In the genomic region with DNA sequence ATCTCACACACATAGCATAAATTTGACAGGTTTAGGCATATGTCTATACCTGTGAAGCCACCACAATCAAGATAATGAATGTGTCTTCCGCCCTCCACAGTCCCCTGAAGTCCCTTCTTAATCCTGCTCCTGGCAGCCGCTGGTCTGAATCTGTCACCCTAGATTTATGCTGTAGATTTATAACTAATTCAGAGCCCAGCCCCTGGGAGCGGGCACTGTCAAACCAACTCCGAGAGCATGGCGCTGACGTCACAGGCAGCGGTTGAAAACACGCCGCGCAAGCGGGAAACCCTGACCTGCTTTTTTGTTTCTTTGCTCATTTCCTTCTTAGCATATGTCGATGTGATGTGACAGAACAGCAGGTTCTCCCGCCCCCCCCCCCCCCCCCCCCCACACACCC, we compare ENCODE assay signal across 8 mouse cellular contexts. TPM values are rescaled to one million over a fixed set of nuclear protein-coding genes. Genes with fewer than 3 reads are reported as not detected.
DNase-seq lines count a peak whose midpoint lies in the region; ATAC-seq and TF ChIP-seq lines count a peak whose summit lies in the region.

No protein-coding gene starts in this region.

- no peaks in the 10 kb centered on the region for H3K9me3 ChIP-seq in hindbrain, embryonic 12.5 days (replicated peaks)
- H3K9me3 ChIP-seq in liver, postnatal 0 days (ENCODE audit: low read length) = no peaks in the 10 kb centered on the region
- 0 out of 2 replicates have a peak, but pooled peaks cover 4% of the 10 kb centered on the region for H3K9me3 ChIP-seq in stomach, embryonic 16.5 days (replicated peaks; ENCODE audit: control insufficient read depth, low read length)

- DNase-seq in cerebellum, postnatal 14 days = peak; percentile 17 to 19
- DNase-seq in cerebellum, adult 11-12 months = no peak
- DNase-seq in CD8-positive naive resting alpha-beta T cell, adult 2 months (ENCODE audit: low read depth in 2 of 2, low spot score in 2 of 2) = peak; percentile 23 to 53
- DNase-seq in liver, postnatal 0 days = no peak
- no peak for DNase-seq in frontal cortex, postnatal 10 days (ENCODE audit: low spot score in 2 of 2)
- DNase-seq in cerebellum, adult 9-10 months = no peak

- no peak for TF ChIP-seq EP300 in liver, postnatal 0 days (IDR thresholded peaks at IDR 0.05; ENCODE audit: low read depth)

- no peak overlapping the region for H3K27ac ChIP-seq in hindbrain, embryonic 12.5 days
- no peak overlapping the region for H3K27ac ChIP-seq in liver, postnatal 0 days (ENCODE audit: low read depth)
- H3K27ac ChIP-seq in stomach, embryonic 16.5 days (ENCODE audit: low read length) = no peak overlapping the region

- no peaks in the 10 kb centered on the region for H3K27me3 ChIP-seq in hindbrain, embryonic 12.5 days
- H3K27me3 ChIP-seq in liver, postnatal 0 days (ENCODE audit: insufficient read depth, low read length) = no peaks in the 10 kb centered on the region
- H3K27me3 ChIP-seq in stomach, embryonic 16.5 days (ENCODE audit: control insufficient read depth, insufficient read depth, low read length) = no peaks in the 10 kb centered on the region

- ATAC-seq in hindbrain, embryonic 12.5 days (ENCODE audit: low FRiP score) = peak; percentile 60; the same call in 1 of the 2 replicates
- 0 out of 2 replicates have a peak, but pooled peaks have one; percentile 33 for ATAC-seq in liver, postnatal 0 days
- no peak for ATAC-seq in stomach, embryonic 16.5 days (ENCODE audit: insufficient read depth, low FRiP score)

- peak overlapping the region; percentile 46 for H3K4me2 ChIP-seq in hindbrain, embryonic 12.5 days (replicated peaks)
- peak overlapping the region; percentile 53 for H3K4me2 ChIP-seq in liver, postnatal 0 days (ENCODE audit: low read depth, low read length)
- H3K4me2 ChIP-seq in stomach, embryonic 16.5 days (ENCODE audit: low read depth, low read length) = peak overlapping the region; percentile 40

- no peaks in the 10 kb centered on the region for H3K4me1 ChIP-seq in hindbrain, embryonic 12.5 days
- no peaks in the 10 kb centered on the region for H3K4me1 ChIP-seq in liver, postnatal 0 days (ENCODE audit: insufficient read depth)
- 0 out of 2 replicates have a peak, but pooled peaks cover 5% of the 10 kb centered on the region for H3K4me1 ChIP-seq in stomach, embryonic 16.5 days (ENCODE audit: control insufficient read depth, insufficient read depth, low read length)

- no peak for TF ChIP-seq CTCF in liver, postnatal 0 days (IDR thresholded peaks at IDR 0.05; ENCODE audit: low read depth)

- peak overlapping the region; percentile 15 for H3K4me3 ChIP-seq in hindbrain, embryonic 12.5 days
- no peak overlapping the region; the same call in 1 of the 2 replicates for H3K4me3 ChIP-seq in liver, postnatal 0 days (ENCODE audit: low read depth, low read length)
- peak overlapping the region; percentile 14 for H3K4me3 ChIP-seq in stomach, embryonic 16.5 days (replicated peaks; ENCODE audit: low read length)

- peak overlapping the region; percentile 5; the same call in 1 of the 2 replicates for H3K9ac ChIP-seq in hindbrain, embryonic 12.5 days
- H3K9ac ChIP-seq in liver, postnatal 0 days (replicated peaks) = no peak overlapping the region
- no peak overlapping the region; the same call in 1 of the 2 replicates for H3K9ac ChIP-seq in stomach, embryonic 16.5 days (ENCODE audit: low read length)

- WGBS in hindbrain, embryonic 12.5 days = 43% methylated on average over 12 of the region's 13 CpGs
- WGBS in liver, postnatal 0 days (ENCODE audit: insufficient replicate concordance) = 47% methylated on average over 12 of the region's 13 CpGs
- 42% methylated on average over 13 of the region's 13 CpGs for WGBS in stomach, embryonic 16.5 days

- no peaks in the 10 kb centered on the region for H3K36me3 ChIP-seq in hindbrain, embryonic 12.5 days
- H3K36me3 ChIP-seq in liver, postnatal 0 days (replicated peaks; ENCODE audit: insufficient read depth, low read length) = no peaks in the 10 kb centered on the region
- H3K36me3 ChIP-seq in stomach, embryonic 16.5 days (ENCODE audit: control insufficient read depth, insufficient read depth, low read length) = no peaks in the 10 kb centered on the region

RNA-seq across cellular contexts. Expression of a gene that starts 25.3 kb away (rescaled TPM):
- polyA plus RNA-seq in hindbrain, embryonic 12.5 days (2016; fragmentation: Nextera tagmentation; extraction: Ambion mirVana) = 38.4 and 41.2 TPM in 2 replicates
- polyA plus RNA-seq in liver, postnatal 0 days (2015; fragmentation: Nextera tagmentation; extraction: Ambion mirVana) = 19.3 and 20.4 TPM in 2 replicates
- 33.2 and 33.6 TPM in 2 replicates for polyA plus RNA-seq in stomach, embryonic 16.5 days (2015; fragmentation: Nextera tagmentation; extraction: Ambion mirVana)

Comparison
In these comparisons a context has a peak if more than half of its experiments do, and no peak if none do; other contexts are left out.
1. DNase-seq: peak in cerebellum, postnatal 14 days (2 of 2) and CD8-positive naive resting alpha-beta T cell, adult 2 months (2 of 2); none in cerebellum, adult 11-12 months (single experiment), liver, postnatal 0 days (single experiment), frontal cortex, postnatal 10 days (0 of 2) and cerebellum, adult 9-10 months (single experiment).
2. Peak in every context shown above with its lines, with median percentiles within 50 percentile points of each other: H3K4me2 ChIP-seq.